Mouse (Mus musculus) kidney, adult 2 months (tissue): ENCODE measurements around the gene Nudt19. TPM values are rescaled to one million over a fixed set of nuclear protein-coding genes. Genes with fewer than 3 reads are reported as not detected.

Experiments
- DNase-seq: peaks from one replicate; pipeline ENCODE4 v3.0.0; 2021
- H3K27ac ChIP-seq: fragments of 200-500 bp; 2 replicates; pipeline ENCODE4 v1.5.1; 2012; ENCODE audit warnings: low read depth, low read length, control low read depth, inconsistent platforms; ENCODE audit not compliant: insufficient read depth
- H3K27me3 ChIP-seq: fragments of 200-500 bp; replicated peaks from 2 replicates; pipeline ENCODE4 v1.6.1; 2012; ENCODE audit warnings: mild to moderate bottlenecking, moderate library complexity, low read length, inconsistent platforms; ENCODE audit not compliant: control insufficient read depth, insufficient read depth
- H3K36me3 ChIP-seq: fragments of 200-500 bp; 2 replicates; pipeline ENCODE4 v1.6.1; 2012; ENCODE audit warnings: mild to moderate bottlenecking, moderate library complexity, low read length, inconsistent platforms; ENCODE audit not compliant: control insufficient read depth, insufficient read depth
- H3K4me1 ChIP-seq: fragments of 200-500 bp; 2 replicates; pipeline ENCODE4 v1.6.1; 2011; ENCODE audit warnings: low read length; ENCODE audit not compliant: control insufficient read depth, insufficient read depth
- H3K4me3 ChIP-seq: fragments of 200-500 bp; 2 replicates; pipeline ENCODE4 v1.5.1; 2011; ENCODE audit warnings: mild to moderate bottlenecking, low read depth, low read length, control low read depth; ENCODE audit not compliant: insufficient read depth
- CTCF ChIP-seq: fragments of 200-500 bp; conservative IDR thresholded peaks from 2 replicates; pipeline ENCODE4 v1.5.1; 2011; ENCODE audit warnings: low read depth, mild to moderate bottlenecking, control low read depth, low read length, moderate library complexity, mixed read lengths; ENCODE audit not compliant: insufficient read depth, insufficient read length
- POLR2A ChIP-seq: fragments of 200-500 bp; IDR thresholded peaks from one replicate; pipeline ENCODE4 v1.6.1; 2011; ENCODE audit warnings: low read depth, low read length, control low read depth
- WGBS: fragments of 180-500 bp; shearing (Covaris S2); methylation state at CpG from one replicate; pipeline ENCODE4 v1.1.7; 2018; 5-methylcytosine and 5-hydroxymethylcytosine counted together
- polyA plus RNA-seq: library from polyadenylated mRNA; depleted of rRNA; stranded (reverse); fragments of >200 nt; gene quantifications from 2 replicates; pipeline ENCODE4 v1.2.3, GENCODE M21; 2012; rRNA removed

The Nudt19 gene
- polyA plus RNA-seq = 170 and 255 TPM in 2 replicates

DNA sequence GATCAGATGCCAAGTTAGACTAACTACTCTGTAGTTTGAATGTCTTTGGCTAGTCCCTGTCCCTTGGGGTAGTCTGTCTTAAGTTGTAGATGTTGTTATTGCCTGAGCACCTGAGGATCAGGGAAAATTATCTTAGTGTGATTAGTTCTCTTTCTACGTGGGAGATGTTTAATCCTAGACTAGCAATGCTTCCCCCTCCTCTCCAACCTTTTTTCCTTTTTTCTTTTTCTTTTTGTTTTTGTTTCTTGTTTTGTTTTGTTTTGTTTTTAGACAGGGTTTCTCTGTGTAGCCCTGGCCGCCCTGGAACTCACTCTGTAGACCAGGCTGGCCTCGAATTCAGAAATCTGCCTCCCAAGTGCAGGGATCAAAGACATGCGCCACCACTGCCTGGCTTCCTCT, at the start of gene Nudt19:
Gene Nudt19, minus strand, starts transcription at position 100 of the 399 bp plus-strand sequence.
- Histone ChIP-seq H3K36me3 (peaks cover 8% of the 10 kb centered on the region), H3K4me1 (peaks cover 31% of the 10 kb centered on the region), H3K27me3 (no peaks in the 10 kb centered on the region), H3K4me3 (peak within 1 kb of the TSS; percentile 96), H3K27ac (peak within 1 kb of the TSS; percentile 98)
- no peak for TF ChIP-seq POLR2A
- TF ChIP-seq CTCF = no peak
- 58% methylated on average over 4 of the region's 4 CpGs for WGBS
- no peak for DNase-seq

DNA sequence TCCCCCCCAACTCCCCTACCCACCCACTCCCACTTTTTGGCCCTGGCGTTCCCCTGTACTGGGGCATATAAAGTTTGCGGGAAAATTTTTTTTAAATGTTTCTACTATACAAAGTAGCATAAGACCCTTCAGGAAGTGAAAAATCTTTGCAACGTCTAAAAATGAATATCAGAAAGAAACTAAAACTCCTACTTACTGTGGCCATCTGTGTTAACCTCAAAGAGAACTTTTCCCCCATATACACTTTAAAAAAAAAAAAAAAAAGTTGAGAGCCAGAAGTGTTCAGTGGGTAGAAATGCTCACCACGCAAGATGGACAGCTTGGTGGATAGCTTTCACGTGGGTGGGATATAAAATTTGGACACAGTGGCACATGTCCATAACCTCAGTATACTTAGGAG, 46.7 kb upstream of the Nudt19 start:
- H3K27ac ChIP-seq = no peak overlapping the region
- no peaks in the 10 kb centered on the region for H3K27me3 ChIP-seq
- no peak overlapping the region for H3K4me3 ChIP-seq
- H3K36me3 ChIP-seq = no peaks in the 10 kb centered on the region; the same call in none of the 2 replicates
- DNase-seq = no peak
- no peaks in the 10 kb centered on the region for H3K4me1 ChIP-seq
- 97% methylated on average over 5 of the region's 5 CpGs for WGBS
- TF ChIP-seq CTCF = no peak
- TF ChIP-seq POLR2A = no peak

DNA sequence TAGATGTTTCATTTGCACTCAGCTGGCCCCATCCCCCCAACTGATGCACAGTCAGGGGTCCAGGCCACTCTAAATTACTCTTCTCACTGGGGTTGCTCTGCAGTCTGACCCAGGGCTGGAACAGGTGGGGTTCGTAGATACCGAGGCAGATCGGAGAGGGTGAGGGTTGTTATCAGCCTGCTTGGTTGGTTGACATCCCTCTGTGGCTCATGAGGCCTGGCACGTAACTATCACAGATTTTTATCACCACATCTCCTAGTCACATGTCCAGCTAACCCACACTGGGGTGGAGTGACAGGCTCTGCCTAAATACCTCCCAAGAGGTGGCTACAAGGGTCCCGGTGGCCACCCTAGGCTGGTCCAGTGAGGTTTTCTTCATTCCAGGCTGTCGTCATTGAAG, 45.0 kb upstream of the Nudt19 start:
- DNase-seq = no peak
- no peaks in the 10 kb centered on the region for H3K27me3 ChIP-seq
- H3K36me3 ChIP-seq = no peaks in the 10 kb centered on the region; the same call in none of the 2 replicates
- no peaks in the 10 kb centered on the region for H3K4me1 ChIP-seq
- H3K4me3 ChIP-seq = no peak overlapping the region
- no peak overlapping the region for H3K27ac ChIP-seq
- WGBS = 95% methylated on average over 6 of the region's 6 CpGs
- TF ChIP-seq POLR2A = no peak
- no peak for TF ChIP-seq CTCF

DNA sequence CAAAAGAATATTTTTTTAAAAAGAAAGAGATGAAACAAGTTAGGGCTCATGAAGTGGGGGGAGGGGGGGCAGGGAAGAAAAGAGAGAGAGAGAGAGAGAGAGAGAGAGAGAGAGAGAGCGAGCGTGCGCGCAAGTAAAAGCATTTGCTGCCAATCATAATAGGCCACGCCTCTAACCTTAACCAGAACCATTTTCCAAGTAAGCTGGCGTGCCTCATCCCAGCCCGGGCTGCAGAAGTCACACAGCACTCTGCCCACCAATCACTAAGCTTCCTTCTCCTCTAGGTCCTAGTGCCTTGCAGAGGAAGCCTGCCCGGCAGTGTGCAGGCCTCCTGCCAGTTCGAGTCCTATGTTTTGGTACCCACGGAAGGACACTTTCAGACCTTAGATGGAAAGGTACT, 43.9 kb upstream of the Nudt19 start:
- Histone ChIP-seq H3K27ac (no peak overlapping the region), H3K36me3 (no peaks in the 10 kb centered on the region; the same call in none of the 2 replicates), H3K4me3 (no peak overlapping the region), H3K4me1 (no peaks in the 10 kb centered on the region), H3K27me3 (no peaks in the 10 kb centered on the region)
- no peak for DNase-seq
- TF ChIP-seq CTCF = no peak
- no peak for TF ChIP-seq POLR2A
- 93% methylated on average over 10 of the region's 10 CpGs for WGBS

DNA sequence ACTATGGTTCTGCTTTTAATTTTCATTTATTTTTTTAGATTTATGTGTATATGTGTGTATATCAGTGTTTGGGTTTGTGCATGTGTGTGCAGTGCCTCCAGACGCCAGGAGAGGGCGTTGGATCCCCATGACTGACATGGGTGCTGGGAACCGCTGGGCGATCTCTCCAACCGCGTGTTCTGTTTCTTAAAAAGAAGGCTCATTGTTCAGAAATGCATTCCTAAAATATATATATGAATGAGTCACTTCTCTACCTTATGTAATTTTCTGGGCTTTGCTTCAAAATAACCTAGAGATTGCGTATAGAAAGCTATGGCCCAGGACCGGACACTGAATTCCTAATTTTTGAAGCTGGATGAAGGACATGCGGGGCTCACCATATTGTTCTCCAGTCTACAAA, 43.4 kb upstream of the Nudt19 start:
- Histone ChIP-seq H3K27ac (no peak overlapping the region), H3K36me3 (no peaks in the 10 kb centered on the region; the same call in none of the 2 replicates), H3K4me1 (no peaks in the 10 kb centered on the region), H3K4me3 (no peak overlapping the region), H3K27me3 (no peaks in the 10 kb centered on the region)
- WGBS = 97% methylated on average over 9 of the region's 9 CpGs
- no peak for TF ChIP-seq POLR2A
- TF ChIP-seq CTCF = no peak
- DNase-seq = no peak

DNA sequence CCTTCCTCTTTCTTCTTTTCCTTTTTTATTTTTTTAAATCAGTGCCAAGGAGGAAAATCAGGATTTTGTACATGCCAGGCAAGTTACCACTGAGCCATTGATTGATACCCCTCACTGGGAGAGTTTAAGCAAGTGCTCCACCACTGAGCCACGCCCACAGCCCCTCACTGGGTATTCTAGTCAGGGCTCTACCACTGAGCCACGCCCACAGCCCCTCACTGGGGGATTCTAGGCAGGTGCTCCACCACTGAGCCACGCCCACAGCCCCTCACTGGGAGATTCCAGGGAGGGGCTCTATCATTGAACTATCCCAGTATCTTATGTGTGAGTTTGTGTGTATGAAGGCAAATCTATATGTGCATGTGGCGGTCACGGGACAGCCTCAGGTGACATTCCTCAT, 38.2 kb upstream of the Nudt19 start:
- no peak overlapping the region for H3K4me3 ChIP-seq
- no peaks in the 10 kb centered on the region for H3K4me1 ChIP-seq
- H3K36me3 ChIP-seq = no peaks in the 10 kb centered on the region
- 95% methylated on average over 5 of the region's 5 CpGs for WGBS
- no peak for TF ChIP-seq CTCF
- TF ChIP-seq POLR2A = no peak
- no peaks in the 10 kb centered on the region for H3K27me3 ChIP-seq
- H3K27ac ChIP-seq = no peak overlapping the region
- no peak for DNase-seq

DNA sequence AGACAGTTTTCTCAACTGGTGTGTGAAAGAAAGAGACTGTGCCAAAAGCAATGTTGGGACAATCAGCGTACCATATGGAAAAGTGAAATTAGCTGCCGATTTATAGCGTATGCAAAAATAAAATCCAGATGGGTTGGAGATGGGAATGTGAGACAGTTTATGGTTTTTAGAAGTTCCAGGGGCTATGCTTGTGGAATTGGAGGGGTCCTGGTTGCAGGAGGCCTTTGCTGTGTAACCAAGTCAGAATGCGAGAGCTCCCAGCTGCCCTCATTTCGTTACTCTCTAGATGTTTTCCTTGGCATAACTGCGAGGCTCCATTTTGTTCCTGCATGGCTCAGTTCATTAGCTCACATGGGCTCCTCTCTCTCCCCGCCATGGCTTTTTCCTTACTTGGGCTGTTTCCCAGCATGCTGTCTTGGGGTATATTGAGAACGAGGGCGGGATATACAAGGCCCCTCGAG, 34.7 kb upstream of the Nudt19 start:
- Histone ChIP-seq H3K4me3 (no peak overlapping the region), H3K4me1 (no peaks in the 10 kb centered on the region), H3K27ac (no peak overlapping the region), H3K36me3 (no peaks in the 10 kb centered on the region), H3K27me3 (no peaks in the 10 kb centered on the region)
- TF ChIP-seq CTCF = no peak
- no peak for TF ChIP-seq POLR2A
- no peak for DNase-seq
- 78% methylated on average over 10 of the region's 10 CpGs for WGBS

DNA sequence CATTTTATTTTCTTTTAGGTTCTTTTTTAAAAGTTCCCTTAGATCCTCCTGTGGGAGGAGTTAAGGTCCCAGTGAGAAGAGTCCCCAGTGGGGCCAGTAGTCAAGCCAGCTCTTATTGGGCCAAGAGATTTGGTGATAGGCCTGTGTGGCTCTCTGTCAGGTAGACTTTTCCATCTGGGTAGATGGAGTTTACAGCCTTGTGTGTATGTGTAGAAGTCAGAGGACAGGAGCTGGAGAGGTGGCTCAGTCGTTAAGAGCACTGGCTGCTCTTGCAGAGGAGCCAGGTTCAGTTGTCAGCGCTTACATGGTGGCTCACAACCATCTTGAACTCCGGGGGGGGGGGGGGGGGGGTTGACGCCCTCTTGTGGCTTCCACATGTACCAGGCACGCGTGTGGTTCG, 33.4 kb upstream of the Nudt19 start:
- no peaks in the 10 kb centered on the region for H3K36me3 ChIP-seq
- H3K27me3 ChIP-seq = no peaks in the 10 kb centered on the region
- no peak overlapping the region for H3K4me3 ChIP-seq
- no peak overlapping the region for H3K27ac ChIP-seq
- no peak for DNase-seq
- TF ChIP-seq CTCF (no peak), POLR2A (no peak)
- no peaks in the 10 kb centered on the region for H3K4me1 ChIP-seq
- 76% methylated on average over 7 of the region's 7 CpGs for WGBS
